Mouse (Mus musculus) lung, postnatal 0 days (tissue): ENCODE measurements around the gene Psmd4. TPM values are rescaled to one million over a fixed set of nuclear protein-coding genes. Genes with fewer than 3 reads are reported as not detected.
"Not testable (repeated sequence)": the region's sequence is repeated elsewhere in the genome, so short reads cannot be mapped to it uniquely, and the experiment has no call there.

Experiments
- ATAC-seq: fragments of 200-750 bp; cut with Nextera tagmentation; 2 replicates; pipeline ENCODE4 v1.8.0; 2017; ENCODE audit warnings: moderate library complexity
- DNase-seq: peaks from one replicate; pipeline ENCODE4 v3.0.0-alpha.2; 2016; ENCODE audit warnings: low spot score
- H3K27ac ChIP-seq: fragments of 300-500 bp; sonication (generic); 2 replicates; pipeline ENCODE4 v1.5.1; 2014; ENCODE audit warnings: antibody characterized with exemption, mild to moderate bottlenecking, low read length, mixed read lengths
- H3K27me3 ChIP-seq: fragments of 300-500 bp; sonication (generic); replicated peaks from 2 replicates; pipeline ENCODE4 v1.6.1; 2014; ENCODE audit warnings: low read length, mixed read lengths; ENCODE audit not compliant: insufficient read depth
- H3K36me3 ChIP-seq: fragments of 300-500 bp; sonication (generic); 2 replicates; pipeline ENCODE4 v1.6.1; 2014; ENCODE audit warnings: low read length, mixed read lengths; ENCODE audit not compliant: insufficient read depth
- H3K4me1 ChIP-seq: fragments of 300-500 bp; sonication (generic); 2 replicates; pipeline ENCODE4 v1.6.1; 2014; ENCODE audit warnings: antibody characterized with exemption, low read depth, low read length, mixed read lengths; ENCODE audit not compliant: insufficient read depth
- H3K4me2 ChIP-seq: fragments of 300-500 bp; sonication (generic); replicated peaks from 2 replicates; pipeline ENCODE4 v1.6.1; 2014; ENCODE audit warnings: low read depth, mild to moderate bottlenecking, low read length, moderate library complexity, mixed read lengths
- H3K4me3 ChIP-seq: fragments of 300-500 bp; sonication (generic); 2 replicates; pipeline ENCODE4 v1.5.1; 2014; ENCODE audit warnings: low read depth, low read length
- H3K9ac ChIP-seq: fragments of 300-500 bp; sonication (generic); replicated peaks from 2 replicates; pipeline ENCODE4 v1.6.1; 2014; ENCODE audit warnings: low read depth, mild to moderate bottlenecking
- H3K9me3 ChIP-seq: fragments of 300-500 bp; sonication (generic); 2 replicates; pipeline ENCODE4 v1.6.1; 2016; ENCODE audit warnings: low read length, mixed read lengths
- CTCF ChIP-seq: IDR thresholded peaks from 2 replicates; pipeline ENCODE4 v1.5.1; 2016; ENCODE audit warnings: antibody characterized with exemption, mild to moderate bottlenecking
- EP300 ChIP-seq: IDR thresholded peaks from 2 replicates; pipeline ENCODE4 v1.6.1; 2016; ENCODE audit warnings: antibody characterized with exemption, mild to moderate bottlenecking, control low read depth
- WGBS: fragments of 180-500 bp; shearing (Covaris S2); extraction: QIAGEN DNeasy Blood & Tissue Kit; methylation state at CpG from one replicate; pipeline ENCODE4 v1.1.7; 2014; 5-methylcytosine and 5-hydroxymethylcytosine counted together
- polyA plus RNA-seq: library from polyadenylated mRNA; unstranded; fragments of >200 nt; fragmentation: Nextera tagmentation; extraction: Ambion mirVana; gene quantifications from 2 replicates; pipeline ENCODE4 v1.2.1, GENCODE M21; 2015

Psmd4 gene
- polyA plus RNA-seq, 1 experiment from 2014 or later = 185 TPM

DNA sequence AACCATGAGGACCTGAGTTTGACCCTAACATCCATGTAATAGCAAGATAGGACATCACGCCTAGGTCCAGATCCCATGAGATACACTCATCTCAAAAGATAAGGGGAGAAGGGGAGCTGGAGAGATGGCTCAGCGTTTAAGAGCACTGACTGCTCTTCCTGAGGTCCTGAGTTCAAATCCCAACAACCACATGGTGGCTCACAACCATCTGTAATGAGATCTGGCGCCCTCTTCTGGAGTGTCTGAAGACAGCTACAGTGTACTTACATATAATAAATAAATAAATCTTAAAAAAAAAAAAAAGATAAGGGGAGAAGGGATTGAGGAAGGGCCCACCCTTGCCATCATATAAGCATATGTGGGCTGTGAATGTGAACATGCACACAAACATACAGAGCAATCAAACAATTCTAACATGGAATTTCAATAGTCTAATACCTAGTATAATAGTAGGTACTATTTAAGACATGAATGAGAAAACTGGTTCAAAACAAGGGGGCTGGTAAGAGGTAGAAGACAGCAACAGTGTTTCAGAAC is 13.1 kb downstream of the Psmd4 start:
- H3K4me3 ChIP-seq, ATAC-seq, DNase-seq, H3K9ac ChIP-seq, H3K27me3 ChIP-seq, H3K9me3 ChIP-seq, H3K4me2 ChIP-seq: not testable (repeated sequence)
- H3K36me3 ChIP-seq = peaks cover 23% of the 10 kb centered on the region
- 0 out of 2 replicates have a peak, but pooled peaks have one; percentile 17 for TF ChIP-seq CTCF
- H3K4me1 ChIP-seq = peaks cover 22% of the 10 kb centered on the region; the same call in 1 of the 2 replicates
- WGBS = 52% methylated on average over 3 of the region's 3 CpGs
- 0 out of 2 replicates have a peak overlapping the region, but pooled peaks have one; percentile 43 for H3K27ac ChIP-seq

GRCm38 (mm10) chr3:95028603-95029002 is 13.8 kb downstream of the Psmd4 start:
- no peak overlapping the region for H3K4me3 ChIP-seq
- 61% methylated on average over 3 of the region's 3 CpGs for WGBS
- peak; percentile 26 for ATAC-seq

DNA sequence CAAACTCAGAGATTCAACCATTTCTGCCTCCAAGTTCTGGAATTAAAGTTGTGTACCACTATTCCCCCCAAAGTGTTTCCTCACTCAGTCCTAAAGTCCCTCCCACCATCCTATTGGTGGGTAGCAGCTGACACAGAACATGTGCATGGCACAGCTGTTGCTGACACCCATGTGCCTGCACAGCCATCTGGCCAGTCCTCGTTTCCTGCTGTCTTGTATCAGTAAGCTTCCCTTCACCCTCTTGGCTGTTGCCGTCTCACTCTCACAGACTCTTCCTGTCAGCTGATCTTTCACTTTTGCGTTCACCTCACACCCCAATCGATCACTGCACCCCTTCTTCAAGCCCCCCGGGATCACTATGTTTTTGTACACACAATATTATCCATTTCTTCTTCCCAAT is 14.7 kb downstream of the Psmd4 start:
- Histone ChIP-seq H3K36me3 (peaks cover 9% of the 10 kb centered on the region; the same call in 1 of the 2 replicates), H3K9me3 (no peaks in the 10 kb centered on the region), H3K27me3 (no peaks in the 10 kb centered on the region), H3K4me1 (peaks cover 22% of the 10 kb centered on the region; the same call in 1 of the 2 replicates), H3K9ac (no peak overlapping the region), H3K27ac (0 out of 2 replicates have a peak overlapping the region, but pooled peaks have one; percentile 20), H3K4me2 (no peak overlapping the region), H3K4me3 (no peak overlapping the region)
- WGBS = 42% methylated on average over 5 of the region's 5 CpGs
- ATAC-seq (peak; percentile 59), DNase-seq (peak; percentile 81)
- TF ChIP-seq EP300 (peak; percentile 26; the same call in 1 of the 2 replicates), CTCF (no peak)

More at GRCm38 (mm10) chr3:95028603-95029002, 13.8 kb downstream of the Psmd4 start:
- H3K9me3 ChIP-seq = no peaks in the 10 kb centered on the region
- H3K27ac ChIP-seq = peak overlapping the region; percentile 43; the same call in 1 of the 2 replicates
- H3K9ac ChIP-seq = no peak overlapping the region
- H3K4me1 ChIP-seq = peaks cover 22% of the 10 kb centered on the region; the same call in 1 of the 2 replicates
- no peak for TF ChIP-seq CTCF
- peak; percentile 25; the same call in 1 of the 2 replicates for TF ChIP-seq EP300
- H3K36me3 ChIP-seq = peaks cover 18% of the 10 kb centered on the region
- no peak overlapping the region for H3K4me2 ChIP-seq
- DNase-seq = peak; percentile 73
- no peaks in the 10 kb centered on the region for H3K27me3 ChIP-seq

DNA sequence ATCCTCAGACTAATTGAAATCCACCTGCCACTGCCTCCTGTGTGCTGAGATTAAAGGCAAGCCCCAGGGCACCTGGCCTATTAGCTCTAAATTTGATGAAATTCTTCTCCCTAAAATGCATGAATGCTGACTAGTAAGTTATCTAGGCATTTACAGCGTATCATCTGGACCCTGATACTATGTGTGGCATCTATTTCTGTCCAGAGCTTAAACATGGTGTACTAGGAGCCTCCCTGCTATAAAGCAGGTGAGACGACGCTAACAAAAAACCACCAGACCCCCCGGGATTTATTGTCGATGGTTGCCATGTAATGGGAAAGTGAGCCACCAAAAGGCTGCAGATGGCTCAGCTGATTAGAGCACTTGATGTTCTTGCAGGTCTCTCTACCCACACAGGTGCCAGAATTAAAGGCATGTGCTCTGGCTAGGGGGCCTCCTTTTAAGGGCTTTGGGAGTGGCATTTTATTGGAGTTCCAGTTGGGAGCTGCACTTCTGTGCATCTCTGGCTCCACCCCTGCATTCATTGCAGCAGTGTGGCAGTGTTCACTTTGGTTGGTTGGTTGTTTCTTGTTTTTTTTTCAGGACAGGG is 15.3 kb downstream of the Psmd4 start:
- H3K9me3 ChIP-seq = no peaks in the 10 kb centered on the region
- peaks cover 22% of the 10 kb centered on the region; the same call in 1 of the 2 replicates for H3K4me1 ChIP-seq
- H3K27me3 ChIP-seq = no peaks in the 10 kb centered on the region
- WGBS = 70% methylated on average over 5 of the region's 5 CpGs
- ATAC-seq (no peak), DNase-seq (peak; percentile 14)
- no peak overlapping the region for H3K9ac ChIP-seq
- no peak overlapping the region for H3K4me3 ChIP-seq
- no peak overlapping the region for H3K4me2 ChIP-seq
- TF ChIP-seq EP300 (no peak), CTCF (no peak)
- 0 out of 2 replicates have a peak, but pooled peaks cover 5% of the 10 kb centered on the region for H3K36me3 ChIP-seq
- no peak overlapping the region for H3K27ac ChIP-seq

DNA sequence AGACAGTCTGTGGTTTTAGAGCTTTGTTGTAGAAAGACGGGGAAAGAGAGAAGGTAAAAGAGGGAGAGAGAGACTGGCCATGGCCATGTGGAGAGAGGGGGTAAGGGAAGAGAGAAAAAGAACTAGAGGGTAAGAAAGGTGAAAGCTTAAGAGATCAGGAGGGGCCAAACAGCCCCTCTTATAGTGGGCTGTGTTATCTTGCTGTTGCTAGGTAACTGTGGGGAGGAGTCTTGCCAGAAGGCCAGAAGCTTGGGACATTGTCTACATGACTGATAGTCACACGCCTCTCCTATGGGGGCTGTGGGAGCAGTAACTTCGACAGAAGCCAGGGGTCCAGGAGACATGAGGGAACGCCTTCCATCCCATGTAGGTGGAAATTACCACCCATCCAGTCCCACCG is 17.2 kb downstream of the Psmd4 start:
- H3K27ac ChIP-seq = no peak overlapping the region
- no peaks in the 10 kb centered on the region for H3K36me3 ChIP-seq
- ATAC-seq (no peak), DNase-seq (no peak)
- no peaks in the 10 kb centered on the region for H3K27me3 ChIP-seq
- TF ChIP-seq EP300 = no peak
- TF ChIP-seq CTCF = no peak
- peaks cover 22% of the 10 kb centered on the region; the same call in 1 of the 2 replicates for H3K4me1 ChIP-seq
- no peak overlapping the region for H3K4me3 ChIP-seq
- no peak overlapping the region; the same call in 1 of the 2 replicates for H3K9ac ChIP-seq
- peak overlapping the region; percentile 48 for H3K4me2 ChIP-seq
- 44% methylated on average over 5 of the region's 5 CpGs for WGBS
- no peaks in the 10 kb centered on the region for H3K9me3 ChIP-seq

- Histone ChIP-seq H3K27me3 (no peaks in the 10 kb centered on the region), H3K27ac (peak overlapping the region; percentile 33; the same call in 1 of the 2 replicates), H3K9me3 (no peaks in the 10 kb centered on the region), H3K36me3 (no peaks in the 10 kb centered on the region), H3K4me1 (peaks cover 22% of the 10 kb centered on the region; the same call in 1 of the 2 replicates), H3K9ac (peak overlapping the region; percentile 23; the same call in 1 of the 2 replicates), H3K4me2 (peak overlapping the region; percentile 48), H3K4me3 (peak overlapping the region; percentile 10; the same call in 1 of the 2 replicates)
- 8% methylated on average over 11 of the region's 11 CpGs for WGBS
- TF ChIP-seq CTCF (no peak), EP300 (peak; percentile 36; the same call in 1 of the 2 replicates)
- ATAC-seq (peak; percentile 89), DNase-seq (peak; percentile 92)
Measured at GRCm38 (mm10) chr3:95024551-95024950, 17.9 kb downstream of the Psmd4 start.

GRCm38 (mm10) chr3:95020956-95021355 is 21.5 kb downstream of the Psmd4 start:
- H3K36me3 ChIP-seq, H3K27me3 ChIP-seq, H3K27ac ChIP-seq, H3K4me2 ChIP-seq, DNase-seq, H3K9ac ChIP-seq, H3K9me3 ChIP-seq, H3K4me3 ChIP-seq, ATAC-seq, H3K4me1 ChIP-seq: not testable (repeated sequence)
- 85% methylated on average over 5 of the region's 5 CpGs for WGBS
